Mouse (Mus musculus): ENCODE data around the gene Olfr1513. TPM values are rescaled to one million over a fixed set of nuclear protein-coding genes. Genes with fewer than 3 reads are reported as not detected.
"Not testable (repeated sequence)": the region's sequence is repeated elsewhere in the genome, so short reads cannot be mapped to it uniquely, and the experiment has no call there.

The Olfr1513 gene
- total RNA-seq, 2 experiments from 2014 or later = not detected

DNA sequence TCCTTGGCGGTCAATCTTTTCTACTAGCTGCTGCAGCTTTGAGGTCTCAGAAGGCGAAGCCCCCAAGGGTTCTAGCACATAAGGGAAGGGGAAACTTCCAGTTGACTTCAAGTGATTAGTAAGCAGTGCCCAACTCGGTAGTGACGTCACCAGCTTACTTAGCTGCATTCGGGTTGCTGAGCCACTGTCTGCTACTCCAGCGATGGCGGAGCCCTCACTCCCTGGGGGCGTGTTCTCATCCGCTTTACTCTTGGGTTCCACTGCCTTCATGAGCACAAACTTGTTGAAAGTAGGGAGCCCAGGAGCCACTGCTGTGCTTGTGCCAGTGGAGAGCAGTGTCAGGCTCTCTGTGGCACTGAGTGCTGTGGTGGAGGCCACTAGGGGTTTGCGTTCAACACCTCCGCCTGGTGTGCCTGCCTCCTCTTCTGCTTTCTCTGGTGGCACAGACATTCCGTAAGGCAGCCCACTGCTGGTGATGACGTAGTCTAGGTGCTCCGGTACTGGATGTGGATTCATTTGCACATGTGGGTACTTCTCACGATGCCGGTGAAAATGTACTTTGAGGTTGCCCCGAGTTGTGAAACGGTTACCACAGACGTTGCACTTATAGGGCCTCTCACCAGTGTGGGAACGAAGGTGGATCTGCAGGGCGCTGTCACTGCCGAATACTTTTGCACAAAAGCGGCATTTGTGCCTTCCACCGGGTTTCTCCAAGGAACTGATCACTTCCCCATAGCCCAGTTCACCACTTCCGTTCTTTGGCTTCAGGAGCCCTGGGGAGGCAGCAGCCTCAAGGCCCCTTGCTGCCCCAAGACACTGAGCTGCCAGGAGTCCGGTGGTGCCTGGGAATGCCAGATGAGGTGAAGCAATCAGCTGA lies 42.0 kb downstream of the Olfr1513 start:
- DNase-seq = no peak
- intact Hi-C loops (cut with DNase I) = no loop called here

GRCm38 (mm10) chr14:52310906-52311305 lies 45.3 kb downstream of the Olfr1513 start:
- no peak for DNase-seq
- intact Hi-C loops (cut with DNase I) = no loop called here

- intact Hi-C loops (cut with DNase I); DNase-seq: not testable (repeated sequence)
Observed at GRCm38 (mm10) chr14:52310343-52310742, 45.9 kb downstream of the Olfr1513 start.

DNA sequence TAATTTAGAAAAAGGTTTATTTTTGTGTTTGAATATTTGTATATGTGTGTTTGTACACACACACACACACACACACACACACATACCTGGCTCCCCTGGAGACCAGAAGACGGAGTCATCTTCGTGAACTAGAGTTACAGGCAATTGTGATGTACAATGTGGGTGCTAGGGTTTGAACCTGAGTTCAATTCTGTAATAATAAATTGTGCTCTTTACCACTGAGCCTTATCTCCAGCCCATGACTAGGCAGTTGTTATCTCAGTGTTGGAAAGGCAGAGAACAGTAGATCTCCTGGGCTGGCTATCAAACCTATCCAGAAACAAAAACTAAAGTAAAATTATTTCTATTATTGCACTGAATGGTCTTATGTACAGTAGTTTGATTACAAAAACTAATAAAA lies 50.1 kb downstream of the Olfr1513 start:
- no peak for DNase-seq
- intact Hi-C loops (cut with DNase I) = loop anchor here (10.0 kb wide), 1 partner anchor 421 kb away; the partner anchor contains the start of gene Mettl17

DNA sequence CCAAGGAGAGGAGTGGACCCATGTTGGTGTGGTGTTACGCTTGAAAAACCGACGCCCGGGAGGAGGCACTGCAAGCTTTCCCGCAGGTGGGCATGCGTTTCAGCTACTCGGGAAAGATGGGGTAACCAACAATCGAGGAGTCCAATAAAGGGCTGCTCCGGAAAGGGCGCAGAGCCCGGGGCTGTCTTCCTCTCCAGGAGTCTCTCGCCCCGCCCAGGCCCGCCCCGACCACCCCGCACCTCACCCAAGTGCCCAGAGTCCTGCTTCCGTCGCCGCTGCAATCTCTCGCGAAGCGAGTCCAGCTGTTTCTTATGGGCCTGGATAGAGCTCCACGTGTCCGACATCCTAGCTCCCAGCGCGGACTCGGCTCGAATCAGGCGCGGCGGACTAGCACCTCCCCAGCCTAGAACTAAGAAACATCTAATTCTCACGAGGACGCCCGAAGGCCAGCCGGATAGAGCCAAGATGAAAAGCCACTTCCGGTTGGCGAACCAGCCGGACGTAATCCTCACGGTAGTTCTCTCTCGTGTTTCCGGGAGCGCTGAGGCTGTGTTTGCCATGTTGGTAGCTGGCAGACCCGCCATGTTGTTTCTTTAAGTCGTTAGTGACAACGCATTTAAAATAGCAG lies 51.5 kb downstream of the Olfr1513 start, which contains the start of gene Mettl3:
Mettl3 (minus strand) TSS at position 485 of the 628 bp plus-strand sequence.
- peak; percentile 94 for DNase-seq
- intact Hi-C loops (cut with DNase I) = loop anchor here (2.0 to 10.0 kb wide), 2 partner anchors 26 to 420 kb away; partner anchors contain the start of genes Mettl17, Rab2b and Tox4

DNA sequence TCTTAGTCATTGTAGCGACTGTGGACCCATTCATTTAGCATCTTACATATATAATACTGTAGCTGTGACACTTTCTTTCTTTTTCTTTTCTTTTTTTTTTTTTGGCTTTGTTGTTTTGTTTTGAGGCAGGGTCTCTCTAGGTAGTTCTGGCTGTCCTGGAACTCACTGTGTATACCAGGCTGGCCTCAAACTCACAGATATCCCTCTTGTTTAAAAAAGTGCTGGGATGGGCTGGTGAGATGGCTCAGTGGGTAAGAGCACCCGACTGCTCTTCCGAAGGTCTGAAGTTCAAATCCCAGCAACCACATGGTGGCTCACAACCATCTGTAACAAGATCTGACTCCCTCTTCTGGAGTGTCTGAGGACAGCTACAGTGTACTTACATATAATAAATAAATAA lies 52.7 kb downstream of the Olfr1513 start:
- intact Hi-C loops (cut with DNase I) = loop anchor here (10.0 kb wide), 1 partner anchor 419 kb away; the partner anchor contains the start of gene Mettl17

More for the DNA sequence above, 52.7 kb downstream of the Olfr1513 start:
- DNase-seq = not testable (repeated sequence)

Other genes starting within 250 kb of the Olfr1513 start
- gene Rpgrip1, start 245.7 kb downstream of the Olfr1513 start, total RNA-seq (2021) = under 1 TPM; 0.45 to 0.97 TPM
- 10 to 100 TPM; 33.8 to 37.2 TPM for gene Supt16, start 159.0 kb downstream of the Olfr1513 start, total RNA-seq (2021)
- gene Chd8, start 98.6 kb downstream of the Olfr1513 start, total RNA-seq (2021) = 10 to 100 TPM; 60.3 to 67.6 TPM
- 10 to 100 TPM; 35.5 to 36.8 TPM for gene Tox4, start 77.3 kb downstream of the Olfr1513 start, total RNA-seq (2021)
- gene Rab2b, start 76.9 kb downstream of the Olfr1513 start, total RNA-seq (2021) = 10 to 100 TPM in 1 of 2 experiments, 1 to 10 TPM in 1; 7.6 to 10.6 TPM
- gene Mettl3, start 51.3 kb downstream of the Olfr1513 start, total RNA-seq (2021) = 10 to 100 TPM; 15.7 to 18.8 TPM
- gene Sall2, start 27.6 kb downstream of the Olfr1513 start, total RNA-seq (2021) = 1 to 10 TPM; 4.6 to 5.7 TPM
- not detected for gene Olfr1512, start 22.8 kb upstream of the Olfr1513 start, total RNA-seq (2021)
- gene Olfr1511, start 41.0 kb upstream of the Olfr1513 start, total RNA-seq (2021) = not detected
- not detected for gene Olfr1510, start 58.0 kb upstream of the Olfr1513 start, total RNA-seq (2021)
- not detected for gene Olfr1509, start 86.6 kb upstream of the Olfr1513 start, total RNA-seq (2021)
- not detected for gene Olfr1508, start 111.1 kb upstream of the Olfr1513 start, total RNA-seq (2021)
- gene Olfr1507, start 139.3 kb upstream of the Olfr1513 start, total RNA-seq (2021) = not detected

All from heart, postnatal 10 days (tissue).